Mouse (Mus musculus): ENCODE measurements around the gene Sox6. TPM values are rescaled to one million over a fixed set of nuclear protein-coding genes. Genes with fewer than 3 reads are reported as not detected.

Gene Sox6
- polyA plus RNA-seq, 1 experiment from 2014 or later, result 31.2 TPM

DNA sequence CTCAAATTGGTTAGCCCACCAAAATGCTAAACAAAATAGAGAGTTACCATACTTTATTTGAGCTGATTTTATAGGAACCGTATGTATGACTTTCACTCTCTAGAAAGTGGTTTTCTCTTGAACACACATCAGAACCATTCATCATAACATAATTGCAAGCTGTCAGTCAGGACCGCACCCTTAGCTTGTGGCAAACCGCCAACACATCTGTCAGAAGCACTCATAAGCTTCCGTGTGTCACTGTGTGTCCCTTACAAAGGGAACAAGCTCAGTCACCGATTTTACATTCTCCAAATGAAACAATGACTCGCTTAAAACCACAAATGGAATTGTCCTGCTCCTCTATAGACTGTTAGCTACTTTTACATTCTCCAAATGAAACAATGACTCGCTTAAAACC lies 304.5 kb downstream of the Sox6 start:
- H3K27me3 ChIP-seq (replicated peaks; ENCODE audit: control insufficient read depth, insufficient read depth, low read length), result no peaks in the 10 kb centered on the region
- H3K36me3 ChIP-seq (ENCODE audit: control insufficient read depth, insufficient read depth, low read length), result no peaks in the 10 kb centered on the region
- no peak overlapping the region for H3K9ac ChIP-seq (ENCODE audit: low read depth, low read length)
- no peaks in the 10 kb centered on the region for H3K9me3 ChIP-seq (ENCODE audit: control insufficient read depth, low read length)
- H3K27ac ChIP-seq (ENCODE audit: low read depth, low read length), result no peak overlapping the region
- no peaks in the 10 kb centered on the region for H3K4me1 ChIP-seq (ENCODE audit: control insufficient read depth, insufficient read depth, low read depth, low read length)
- WGBS, result 64% methylated on average over 7 of the region's 7 CpGs
- H3K4me3 ChIP-seq (ENCODE audit: low read length), result no peak overlapping the region
- no peak overlapping the region for H3K4me2 ChIP-seq (ENCODE audit: low read length)
- no peak for ATAC-seq

- WGBS, result 75% methylated on average over 1 of the region's 1 CpGs
- Histone ChIP-seq H3K4me1 (ENCODE audit: control insufficient read depth, insufficient read depth, low read depth, low read length) (no peaks in the 10 kb centered on the region), H3K27ac (ENCODE audit: low read depth, low read length) (no peak overlapping the region), H3K4me2 (ENCODE audit: low read length) (no peak overlapping the region), H3K27me3 (replicated peaks; ENCODE audit: control insufficient read depth, insufficient read depth, low read length) (no peaks in the 10 kb centered on the region), H3K9me3 (ENCODE audit: control insufficient read depth, low read length) (no peaks in the 10 kb centered on the region), H3K36me3 (ENCODE audit: control insufficient read depth, insufficient read depth, low read length) (no peaks in the 10 kb centered on the region), H3K4me3 (ENCODE audit: low read length) (no peak overlapping the region), H3K9ac (ENCODE audit: low read depth, low read length) (no peak overlapping the region)
- no peak for ATAC-seq
Measured at GRCm38 (mm10) chr7:115732824-115733223, 305.8 kb downstream of the Sox6 start.

DNA sequence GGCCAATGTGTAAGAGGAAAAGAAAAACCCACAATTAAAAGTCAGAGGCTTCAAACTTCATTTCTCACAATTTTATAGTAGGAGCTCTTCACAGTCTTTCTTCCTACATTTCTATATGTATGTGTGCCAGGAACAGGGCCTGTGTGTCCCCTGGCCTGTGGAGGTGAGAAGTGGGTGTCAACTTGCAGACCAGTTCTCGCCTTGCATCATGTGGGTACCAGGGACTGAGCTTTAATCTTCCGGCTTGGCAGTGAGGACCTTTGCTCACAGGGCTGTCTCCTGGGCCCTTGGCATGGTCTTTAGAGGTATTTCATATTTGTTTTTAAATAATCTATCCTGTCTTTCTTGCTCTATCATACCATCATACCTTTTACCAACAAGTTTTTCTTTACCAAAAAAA lies 311.8 kb downstream of the Sox6 start:
- Histone ChIP-seq H3K27ac (ENCODE audit: low read depth, low read length) (no peak overlapping the region), H3K27me3 (replicated peaks; ENCODE audit: control insufficient read depth, insufficient read depth, low read length) (no peaks in the 10 kb centered on the region), H3K9ac (ENCODE audit: low read depth, low read length) (no peak overlapping the region), H3K36me3 (ENCODE audit: control insufficient read depth, insufficient read depth, low read length) (no peaks in the 10 kb centered on the region), H3K9me3 (ENCODE audit: control insufficient read depth, low read length) (no peaks in the 10 kb centered on the region), H3K4me3 (ENCODE audit: low read length) (no peak overlapping the region), H3K4me1 (ENCODE audit: control insufficient read depth, insufficient read depth, low read depth, low read length) (no peaks in the 10 kb centered on the region; the same call in 1 of the 2 replicates), H3K4me2 (ENCODE audit: low read length) (no peak overlapping the region)
- no peak for ATAC-seq
- WGBS, result 91% methylated on average over 2 of the region's 2 CpGs

- Histone ChIP-seq H3K27ac (ENCODE audit: low read depth, low read length) (no peak overlapping the region), H3K4me2 (ENCODE audit: low read length) (no peak overlapping the region), H3K4me3 (ENCODE audit: low read length) (no peak overlapping the region), H3K9ac (ENCODE audit: low read depth, low read length) (no peak overlapping the region), H3K9me3 (ENCODE audit: control insufficient read depth, low read length) (no peaks in the 10 kb centered on the region), H3K36me3 (ENCODE audit: control insufficient read depth, insufficient read depth, low read length) (no peaks in the 10 kb centered on the region), H3K27me3 (replicated peaks; ENCODE audit: control insufficient read depth, insufficient read depth, low read length) (no peaks in the 10 kb centered on the region), H3K4me1 (ENCODE audit: control insufficient read depth, insufficient read depth, low read depth, low read length) (no peaks in the 10 kb centered on the region; the same call in none of the 2 replicates)
- 95% methylated on average over 2 of the region's 2 CpGs for WGBS
- no peak for ATAC-seq
Measured at GRCm38 (mm10) chr7:115724404-115724803, 314.2 kb downstream of the Sox6 start.

- Histone ChIP-seq H3K27me3 (replicated peaks; ENCODE audit: control insufficient read depth, insufficient read depth, low read length) (no peaks in the 10 kb centered on the region), H3K9me3 (ENCODE audit: control insufficient read depth, low read length) (no peaks in the 10 kb centered on the region), H3K9ac (ENCODE audit: low read depth, low read length) (no peak overlapping the region), H3K4me2 (ENCODE audit: low read length) (no peak overlapping the region), H3K27ac (ENCODE audit: low read depth, low read length) (peak overlapping the region; percentile 8; the same call in 1 of the 2 replicates), H3K4me1 (ENCODE audit: control insufficient read depth, insufficient read depth, low read depth, low read length) (no peaks in the 10 kb centered on the region; the same call in none of the 2 replicates), H3K36me3 (ENCODE audit: control insufficient read depth, insufficient read depth, low read length) (no peaks in the 10 kb centered on the region), H3K4me3 (ENCODE audit: low read length) (no peak overlapping the region)
- 7% methylated on average over 7 of the region's 7 CpGs for WGBS
- ATAC-seq, result peak; percentile 60; the same call in 1 of the 2 replicates
Measured at GRCm38 (mm10) chr7:115721624-115722540, 316.7 kb downstream of the Sox6 start.

- no peaks in the 10 kb centered on the region for H3K9me3 ChIP-seq (ENCODE audit: control insufficient read depth, low read length)
- no peaks in the 10 kb centered on the region for H3K36me3 ChIP-seq (ENCODE audit: control insufficient read depth, insufficient read depth, low read length)
- no peak overlapping the region for H3K27ac ChIP-seq (ENCODE audit: low read depth, low read length)
- ATAC-seq, result no peak
- no peaks in the 10 kb centered on the region for H3K27me3 ChIP-seq (replicated peaks; ENCODE audit: control insufficient read depth, insufficient read depth, low read length)
- no peaks in the 10 kb centered on the region; the same call in none of the 2 replicates for H3K4me1 ChIP-seq (ENCODE audit: control insufficient read depth, insufficient read depth, low read depth, low read length)
- H3K9ac ChIP-seq (ENCODE audit: low read depth, low read length), result no peak overlapping the region
- H3K4me3 ChIP-seq (ENCODE audit: low read length), result no peak overlapping the region
- H3K4me2 ChIP-seq (ENCODE audit: low read length), result no peak overlapping the region
- WGBS, result 88% methylated on average over 3 of the region's 3 CpGs
Measured at GRCm38 (mm10) chr7:115719791-115720190, 318.8 kb downstream of the Sox6 start.

GRCm38 (mm10) chr7:115706141-115706540 lies 332.5 kb downstream of the Sox6 start:
- 42% methylated on average over 2 of the region's 2 CpGs for WGBS
- Histone ChIP-seq H3K4me2 (ENCODE audit: low read length) (no peak overlapping the region), H3K27me3 (replicated peaks; ENCODE audit: control insufficient read depth, insufficient read depth, low read length) (no peaks in the 10 kb centered on the region), H3K4me1 (ENCODE audit: control insufficient read depth, insufficient read depth, low read depth, low read length) (peaks cover 3% of the 10 kb centered on the region; the same call in 1 of the 2 replicates), H3K4me3 (ENCODE audit: low read length) (no peak overlapping the region), H3K9me3 (ENCODE audit: control insufficient read depth, low read length) (no peaks in the 10 kb centered on the region), H3K36me3 (ENCODE audit: control insufficient read depth, insufficient read depth, low read length) (no peaks in the 10 kb centered on the region), H3K9ac (ENCODE audit: low read depth, low read length) (no peak overlapping the region), H3K27ac (ENCODE audit: low read depth, low read length) (no peak overlapping the region)
- no peak for ATAC-seq

- Histone ChIP-seq H3K9me3 (ENCODE audit: control insufficient read depth, low read length) (no peaks in the 10 kb centered on the region), H3K36me3 (ENCODE audit: control insufficient read depth, insufficient read depth, low read length) (no peaks in the 10 kb centered on the region), H3K9ac (ENCODE audit: low read depth, low read length) (no peak overlapping the region), H3K27ac (ENCODE audit: low read depth, low read length) (no peak overlapping the region), H3K4me3 (ENCODE audit: low read length) (no peak overlapping the region), H3K27me3 (replicated peaks; ENCODE audit: control insufficient read depth, insufficient read depth, low read length) (no peaks in the 10 kb centered on the region), H3K4me1 (ENCODE audit: control insufficient read depth, insufficient read depth, low read depth, low read length) (no peaks in the 10 kb centered on the region), H3K4me2 (ENCODE audit: low read length) (no peak overlapping the region)
- 97% methylated on average over 1 of the region's 1 CpGs for WGBS
- no peak for ATAC-seq
Measured at GRCm38 (mm10) chr7:115698105-115698504, 340.5 kb downstream of the Sox6 start.

- H3K36me3 ChIP-seq (ENCODE audit: control insufficient read depth, insufficient read depth, low read length), result no peaks in the 10 kb centered on the region
- H3K9me3 ChIP-seq (ENCODE audit: control insufficient read depth, low read length), result no peaks in the 10 kb centered on the region
- no peaks in the 10 kb centered on the region for H3K4me1 ChIP-seq (ENCODE audit: control insufficient read depth, insufficient read depth, low read depth, low read length)
- ATAC-seq, result no peak
- 78% methylated on average over 8 of the region's 8 CpGs for WGBS
- no peaks in the 10 kb centered on the region for H3K27me3 ChIP-seq (replicated peaks; ENCODE audit: control insufficient read depth, insufficient read depth, low read length)
- H3K9ac ChIP-seq (ENCODE audit: low read depth, low read length), result no peak overlapping the region
- H3K4me2 ChIP-seq (ENCODE audit: low read length), result no peak overlapping the region
- no peak overlapping the region for H3K4me3 ChIP-seq (ENCODE audit: low read length)
- no peak overlapping the region for H3K27ac ChIP-seq (ENCODE audit: low read depth, low read length)
Measured at GRCm38 (mm10) chr7:115693206-115693605, 345.4 kb downstream of the Sox6 start.

Measured in hindbrain, embryonic 16.5 days (tissue).